Mouse (Mus musculus) kidney, embryonic 16.5 days (tissue): ENCODE measurements around the gene Me3. TPM values are rescaled to one million over a fixed set of nuclear protein-coding genes. Genes with fewer than 3 reads are reported as not detected.

Source experiments
- polyA plus RNA-seq: library from polyadenylated mRNA; unstranded; fragments of >200 nt; fragmentation: Nextera tagmentation; extraction: Ambion mirVana; gene quantifications from 2 replicates; pipeline ENCODE4 v1.2.1, GENCODE M21; 2015

Me3 gene
- polyA plus RNA-seq, 1 experiment from 2014 or later, result 20.2 TPM

Other genes with a start within 250 kb of the Me3 start
- 37.6 and 39.9 TPM in 2 replicates for gene Tmem135, start 228.2 kb upstream of the Me3 start, polyA plus RNA-seq
- gene Fzd4, start 228.0 kb upstream of the Me3 start, polyA plus RNA-seq, result 28.1 and 31.0 TPM in 2 replicates
- gene Prss23, start 105.2 kb upstream of the Me3 start, polyA plus RNA-seq, result 93.2 and 105 TPM in 2 replicates